Mouse (Mus musculus) liver, embryonic 13.5 days (tissue): ENCODE data around the gene Adarb2. TPM values are rescaled to one million over a fixed set of nuclear protein-coding genes. Genes with fewer than 3 reads are reported as not detected.
A peak's percentile ranks its signal among the peaks of the same experiment; 100 is the strongest.

ENCODE experiments used
- ATAC-seq: fragments of 200-750 bp; cut with Nextera tagmentation; 2 replicates; pipeline ENCODE4 v1.8.0; 2017; ENCODE audit warnings: low read depth, mild to moderate bottlenecking, moderate number of reproducible peaks, moderate library complexity
- DNase-seq: peaks from one replicate; pipeline ENCODE4 v3.0.0; 2022
- H3K27ac ChIP-seq: fragments of 300-500 bp; sonication (generic); 2 replicates; pipeline ENCODE4 v1.5.1; 2015; ENCODE audit warnings: moderate library complexity, mild to moderate bottlenecking, inconsistent platforms
- H3K27me3 ChIP-seq: fragments of 300-500 bp; sonication (generic); 2 replicates; pipeline ENCODE4 v1.6.1; 2015; ENCODE audit warnings: mild to moderate bottlenecking, inconsistent platforms
- H3K36me3 ChIP-seq: fragments of 300-500 bp; sonication (generic); 2 replicates; pipeline ENCODE4 v1.6.1; 2015; ENCODE audit warnings: mild to moderate bottlenecking, inconsistent platforms
- H3K4me1 ChIP-seq: fragments of 300-500 bp; sonication (generic); replicated peaks from 2 replicates; pipeline ENCODE4 v1.6.1; 2015; ENCODE audit warnings: inconsistent platforms
- H3K4me2 ChIP-seq: fragments of 300-500 bp; sonication (generic); 2 replicates; pipeline ENCODE4 v1.6.1; 2015; ENCODE audit warnings: inconsistent platforms, mild to moderate bottlenecking, moderate library complexity
- H3K4me3 ChIP-seq: fragments of 300-500 bp; sonication (generic); replicated peaks from 2 replicates; pipeline ENCODE4 v1.5.1; 2015; ENCODE audit warnings: mild to moderate bottlenecking, inconsistent platforms
- H3K9ac ChIP-seq: fragments of 300-500 bp; sonication (generic); 2 replicates; pipeline ENCODE4 v1.6.1; 2015; ENCODE audit warnings: mild to moderate bottlenecking, inconsistent platforms
- H3K9me3 ChIP-seq: fragments of 300-500 bp; sonication (generic); replicated peaks from 2 replicates; pipeline ENCODE4 v1.6.1; 2016; ENCODE audit warnings: inconsistent platforms
- WGBS: fragments of 180-500 bp; shearing (Covaris S2); methylation state at CpG from one replicate; pipeline ENCODE4 v1.1.7; 2015; ENCODE audit not compliant: insufficient replicate concordance; 5-methylcytosine and 5-hydroxymethylcytosine counted together
- polyA plus RNA-seq: library from polyadenylated mRNA; unstranded; fragments of >200 nt; fragmentation: Nextera tagmentation; extraction: Ambion mirVana; gene quantifications from 2 replicates; pipeline ENCODE4 v1.2.1, GENCODE M21; 2015

The Adarb2 gene
- polyA plus RNA-seq: 0.16 and 0.18 TPM in 2 replicates

GRCm38 (mm10) chr13:8202681-8203476 lies at the start of gene Adarb2:
Gene Adarb2 (plus strand): TSS chr13:8202866.
- ATAC-seq (no peak), DNase-seq (no peak)
- no peaks in the 10 kb centered on the region for H3K36me3 ChIP-seq
- peaks cover 16% of the 10 kb centered on the region for H3K27me3 ChIP-seq
- H3K9me3 ChIP-seq: no peaks in the 10 kb centered on the region
- no peak within 1 kb of the TSS for H3K9ac ChIP-seq
- H3K4me3 ChIP-seq: no peak within 1 kb of the TSS
- WGBS: under 1% methylated on average over 26 of the region's 26 CpGs
- H3K4me1 ChIP-seq: no peaks in the 10 kb centered on the region
- peak within 1 kb of the TSS; percentile 34; the same call in 1 of the 2 replicates for H3K4me2 ChIP-seq
- H3K27ac ChIP-seq: no peak within 1 kb of the TSS

- WGBS: 26% methylated on average over 1 of the region's 1 CpGs
- no peaks in the 10 kb centered on the region for H3K4me1 ChIP-seq
- no peak overlapping the region for H3K27ac ChIP-seq
- ATAC-seq: no peak
- H3K9me3 ChIP-seq: no peaks in the 10 kb centered on the region
- H3K27me3 ChIP-seq: no peaks in the 10 kb centered on the region
- H3K4me2 ChIP-seq: no peak overlapping the region
- no peaks in the 10 kb centered on the region for H3K36me3 ChIP-seq
- no peak for DNase-seq
- H3K4me3 ChIP-seq: no peak overlapping the region
- H3K9ac ChIP-seq: no peak overlapping the region
Observed at GRCm38 (mm10) chr13:8173800-8174199, 28.9 kb upstream of the Adarb2 start.

- H3K27me3 ChIP-seq: no peaks in the 10 kb centered on the region
- DNase-seq: no peak
- no peaks in the 10 kb centered on the region for H3K9me3 ChIP-seq
- no peaks in the 10 kb centered on the region for H3K36me3 ChIP-seq
- H3K9ac ChIP-seq: no peak overlapping the region
- H3K4me3 ChIP-seq: no peak overlapping the region
- no peak overlapping the region for H3K4me2 ChIP-seq
- no peaks in the 10 kb centered on the region for H3K4me1 ChIP-seq
- no peak for ATAC-seq
- no peak overlapping the region for H3K27ac ChIP-seq
- 66% methylated on average over 7 of the region's 7 CpGs for WGBS
Observed at GRCm38 (mm10) chr13:8191977-8192376, 10.7 kb upstream of the Adarb2 start.

GRCm38 (mm10) chr13:8199186-8199880 lies 3.3 kb upstream of the Adarb2 start:
- no peak for DNase-seq
- Histone ChIP-seq H3K9ac (no peak overlapping the region), H3K4me2 (no peak overlapping the region), H3K4me3 (no peak overlapping the region), H3K9me3 (no peaks in the 10 kb centered on the region), H3K36me3 (no peaks in the 10 kb centered on the region), H3K27ac (no peak overlapping the region), H3K4me1 (no peaks in the 10 kb centered on the region), H3K27me3 (peaks cover 16% of the 10 kb centered on the region)
- WGBS: 33% methylated on average over 3 of the region's 3 CpGs
- no peak for ATAC-seq

- H3K4me2 ChIP-seq: peak overlapping the region; percentile 34; the same call in 1 of the 2 replicates
- 8% methylated on average over 4 of the region's 4 CpGs for WGBS
Observed at GRCm38 (mm10) chr13:8203477-8203813, 779 bp downstream of the Adarb2 start.

GRCm38 (mm10) chr13:8207337-8207736 lies 4.7 kb downstream of the Adarb2 start:
- DNase-seq: no peak
- 62% methylated on average over 16 of the region's 16 CpGs for WGBS

More at GRCm38 (mm10) chr13:8203477-8203813, 779 bp downstream of the Adarb2 start:
- H3K9me3 ChIP-seq: no peaks in the 10 kb centered on the region
- H3K4me1 ChIP-seq: no peaks in the 10 kb centered on the region
- no peak overlapping the region for H3K27ac ChIP-seq
- no peak overlapping the region for H3K9ac ChIP-seq
- no peak for DNase-seq
- H3K4me3 ChIP-seq: no peak overlapping the region
- peaks cover 16% of the 10 kb centered on the region for H3K27me3 ChIP-seq
- no peaks in the 10 kb centered on the region for H3K36me3 ChIP-seq
- no peak for ATAC-seq

GRCm38 (mm10) chr13:8210776-8211175 lies 8.1 kb downstream of the Adarb2 start:
- H3K9ac ChIP-seq: no peak overlapping the region
- H3K36me3 ChIP-seq: no peaks in the 10 kb centered on the region
- H3K27ac ChIP-seq: no peak overlapping the region
- DNase-seq: no peak
- H3K9me3 ChIP-seq: no peaks in the 10 kb centered on the region
- WGBS: 63% methylated on average over 4 of the region's 4 CpGs
- no peaks in the 10 kb centered on the region for H3K4me1 ChIP-seq
- H3K4me2 ChIP-seq: no peak overlapping the region
- ATAC-seq: no peak
- no peak overlapping the region for H3K4me3 ChIP-seq
- H3K27me3 ChIP-seq: no peaks in the 10 kb centered on the region

More at GRCm38 (mm10) chr13:8207337-8207736, 4.7 kb downstream of the Adarb2 start:
- no peaks in the 10 kb centered on the region for H3K36me3 ChIP-seq
- ATAC-seq: no peak
- no peaks in the 10 kb centered on the region for H3K4me1 ChIP-seq
- no peak overlapping the region for H3K4me2 ChIP-seq
- no peak overlapping the region for H3K9ac ChIP-seq
- peaks cover 13% of the 10 kb centered on the region for H3K27me3 ChIP-seq
- H3K27ac ChIP-seq: no peak overlapping the region
- H3K4me3 ChIP-seq: no peak overlapping the region
- no peaks in the 10 kb centered on the region for H3K9me3 ChIP-seq

GRCm38 (mm10) chr13:8238871-8239270 lies 36.2 kb downstream of the Adarb2 start:
- no peak overlapping the region for H3K9ac ChIP-seq
- no peak overlapping the region for H3K27ac ChIP-seq
- H3K9me3 ChIP-seq: no peaks in the 10 kb centered on the region
- no peak overlapping the region for H3K4me2 ChIP-seq
- WGBS: 34% methylated on average over 1 of the region's 1 CpGs
- H3K36me3 ChIP-seq: no peaks in the 10 kb centered on the region
- no peak overlapping the region for H3K4me3 ChIP-seq
- no peak for ATAC-seq
- H3K27me3 ChIP-seq: no peaks in the 10 kb centered on the region
- H3K4me1 ChIP-seq: no peaks in the 10 kb centered on the region
- DNase-seq: no peak

GRCm38 (mm10) chr13:8248016-8248667 lies 45.5 kb downstream of the Adarb2 start:
- no peak for ATAC-seq
- Histone ChIP-seq H3K9me3 (no peaks in the 10 kb centered on the region), H3K27me3 (no peaks in the 10 kb centered on the region), H3K4me1 (no peaks in the 10 kb centered on the region), H3K4me2 (no peak overlapping the region), H3K27ac (no peak overlapping the region), H3K9ac (no peak overlapping the region), H3K36me3 (no peaks in the 10 kb centered on the region), H3K4me3 (no peak overlapping the region)
- DNase-seq: no peak
- WGBS: 68% methylated on average over 5 of the region's 5 CpGs

- Histone ChIP-seq H3K27ac (no peak overlapping the region), H3K9ac (no peak overlapping the region), H3K9me3 (no peaks in the 10 kb centered on the region), H3K4me2 (no peak overlapping the region), H3K36me3 (no peaks in the 10 kb centered on the region), H3K4me3 (no peak overlapping the region), H3K4me1 (no peaks in the 10 kb centered on the region), H3K27me3 (no peaks in the 10 kb centered on the region)
- DNase-seq (no peak), ATAC-seq (no peak)
- 39% methylated on average over 4 of the region's 4 CpGs for WGBS
Observed at GRCm38 (mm10) chr13:8272158-8272945, 69.7 kb downstream of the Adarb2 start.

GRCm38 (mm10) chr13:8283116-8283515 lies 80.5 kb downstream of the Adarb2 start:
- Histone ChIP-seq H3K4me1 (no peaks in the 10 kb centered on the region), H3K9me3 (no peaks in the 10 kb centered on the region), H3K27ac (no peak overlapping the region), H3K4me2 (no peak overlapping the region), H3K36me3 (no peaks in the 10 kb centered on the region), H3K27me3 (no peaks in the 10 kb centered on the region), H3K4me3 (no peak overlapping the region), H3K9ac (no peak overlapping the region)
- ATAC-seq (no peak), DNase-seq (no peak)
- WGBS: 73% methylated on average over 2 of the region's 2 CpGs
